Mouse (Mus musculus): ENCODE results near the gene Crmp1. TPM values are rescaled to one million over a fixed set of nuclear protein-coding genes. Genes with fewer than 3 reads are reported as not detected.

Gene Crmp1
- total RNA-seq, 2 experiments from 2014 or later = 3.0 to 4.1 TPM

- DNase-seq (ENCODE audit: low spot score in 2 of 2) = no peak
Measured at GRCm38 (mm10) chr5:37290983-37291382, 49.2 kb downstream of the Crmp1 start.

- no peak for DNase-seq (ENCODE audit: low spot score in 2 of 2)
Measured at GRCm38 (mm10) chr5:37296717-37297116, 55.0 kb downstream of the Crmp1 start.

- DNase-seq (ENCODE audit: low spot score in 2 of 2) = no peak
Measured at GRCm38 (mm10) chr5:37298370-37298769, 56.6 kb downstream of the Crmp1 start.

- no peak for DNase-seq (ENCODE audit: low spot score in 2 of 2)
Measured at GRCm38 (mm10) chr5:37310026-37310425, 68.3 kb downstream of the Crmp1 start.

- no peak for DNase-seq (ENCODE audit: low spot score in 2 of 2)
Measured at GRCm38 (mm10) chr5:37312980-37313722, 71.4 kb downstream of the Crmp1 start.

- DNase-seq (ENCODE audit: low spot score in 2 of 2) = no peak
Measured at GRCm38 (mm10) chr5:37318715-37319114, 77.0 kb downstream of the Crmp1 start.

GRCm38 (mm10) chr5:37320174-37320573, 78.4 kb downstream of the Crmp1 start:
- no peak for DNase-seq (ENCODE audit: low spot score in 2 of 2)

GRCm38 (mm10) chr5:37320761-37321160, 79.0 kb downstream of the Crmp1 start:
- DNase-seq (ENCODE audit: low spot score in 2 of 2) = no peak

GRCm38 (mm10) chr5:37326675-37327074, 84.9 kb downstream of the Crmp1 start:
- DNase-seq (ENCODE audit: low spot score in 2 of 2) = no peak

- no peak for DNase-seq (ENCODE audit: low spot score in 2 of 2)
Measured at GRCm38 (mm10) chr5:37330449-37331132, 88.9 kb downstream of the Crmp1 start.

GRCm38 (mm10) chr5:37331133-37331505, 89.4 kb downstream of the Crmp1 start:
- DNase-seq (ENCODE audit: low spot score in 2 of 2) = no peak

- DNase-seq (ENCODE audit: low spot score in 2 of 2) = no peak
Measured at GRCm38 (mm10) chr5:37332066-37332465, 90.3 kb downstream of the Crmp1 start.

- no peak for DNase-seq (ENCODE audit: low spot score in 2 of 2)
Measured at GRCm38 (mm10) chr5:37335061-37335460, 93.3 kb downstream of the Crmp1 start.

- peak; percentile 71 to 85 for DNase-seq (ENCODE audit: low spot score in 2 of 2)
Measured at GRCm38 (mm10) chr5:37336485-37337105, 94.9 kb downstream of the Crmp1 start, which contains the start of gene Evc. Gene Evc, minus strand, starts transcription at chr5:37336894.

- DNase-seq (ENCODE audit: low spot score in 2 of 2) = no peak
Measured at GRCm38 (mm10) chr5:37337696-37338095, 96.0 kb downstream of the Crmp1 start.

- DNase-seq (ENCODE audit: low spot score in 2 of 2) = peak; percentile 73 to 84
Measured at GRCm38 (mm10) chr5:37338288-37338687, 96.5 kb downstream of the Crmp1 start, which contains the start of gene Evc2. Gene Evc2, plus strand, starts transcription at chr5:37338499.

Other genes with a start within 250 kb of the Crmp1 start
- not detected for gene Gm1043, start 156.6 kb upstream of the Crmp1 start, total RNA-seq (2021)
- 10 to 100 TPM; 31.5 to 31.7 TPM for gene Evc, start 95.0 kb downstream of the Crmp1 start, total RNA-seq (2021)
- gene Evc2, start 96.6 kb downstream of the Crmp1 start, total RNA-seq (2021) = 10 to 100 TPM; 17.4 to 17.9 TPM